Mouse (Mus musculus): ENCODE measurements at regions not wholly inside any gene's neighbourhood (a gene's known extent, or its start where the extent isn't known, plus 50 kb on each side); places are given as distances from the start of the nearest gene placed in this dataset.

DNA sequence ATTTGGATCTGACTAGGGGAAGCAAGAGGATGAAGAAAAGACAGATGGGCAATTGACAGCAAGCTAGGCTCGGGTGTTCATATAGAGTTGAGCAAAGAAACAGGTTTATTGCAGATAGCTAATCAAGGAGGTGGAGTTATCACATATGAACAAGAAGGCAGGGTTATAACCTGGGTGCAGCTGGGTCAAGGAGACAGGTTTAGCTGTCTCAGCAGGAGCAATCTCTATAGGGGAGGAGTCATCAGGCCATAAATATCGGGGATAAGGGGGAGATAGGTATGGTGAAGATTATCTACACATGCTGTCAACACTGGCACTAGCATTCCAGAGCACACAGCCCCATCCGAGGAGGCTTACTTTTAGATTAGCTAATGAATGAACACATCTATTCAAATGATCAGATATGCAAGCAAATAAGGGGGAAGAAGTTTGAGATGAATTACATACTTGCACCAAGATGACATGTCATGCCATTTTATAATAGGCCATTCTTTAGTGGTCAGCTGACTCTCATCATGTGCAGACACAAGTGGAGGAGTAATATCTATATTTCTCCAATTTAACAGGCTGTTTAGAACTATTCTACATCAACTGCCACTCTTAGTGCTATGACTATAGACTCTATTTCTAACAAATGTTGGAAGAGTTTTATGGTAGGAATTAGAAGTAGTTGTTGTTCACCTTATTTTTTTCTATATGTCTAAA lies 76.9 kb downstream of the Lhx9 start:
- no peak for TF ChIP-seq CTCF (IDR thresholded peaks at IDR 0.05)
- no peak overlapping the region for H3K27ac ChIP-seq
- no peak for DNase-seq (ENCODE audit: extremely low spot score in 1 of 2, low spot score in 2 of 2)
- intact Hi-C loops (cut with DNase I), result no loop called here
- H3K4me3 ChIP-seq, result no peak overlapping the region

DNA sequence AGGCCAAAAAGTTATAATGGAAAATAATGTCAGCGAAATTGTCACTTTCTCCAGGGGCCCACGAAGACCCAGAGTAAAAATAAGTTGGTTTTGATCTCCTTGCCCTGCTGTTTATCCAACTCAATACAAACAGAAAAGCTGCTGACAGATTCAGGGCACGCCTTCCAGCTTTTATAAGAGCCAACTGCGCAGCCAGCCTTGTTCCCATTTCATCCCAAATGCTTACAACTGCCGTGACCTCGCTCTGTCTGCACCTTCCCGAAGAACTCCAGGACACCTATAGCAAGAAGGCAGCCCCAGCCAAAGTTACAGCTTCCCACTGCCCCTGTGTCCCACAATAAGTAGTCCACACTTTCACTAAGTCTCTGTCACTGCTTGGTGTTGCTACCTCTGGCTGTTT lies 85.5 kb downstream of the Lhx9 start:
- Histone ChIP-seq H3K4me3 (no peak overlapping the region), H3K27ac (no peak overlapping the region)
- no peak for TF ChIP-seq CTCF (IDR thresholded peaks at IDR 0.05)
- no peak for DNase-seq (ENCODE audit: extremely low spot score in 1 of 2, low spot score in 2 of 2)
- intact Hi-C loops (cut with DNase I), result no loop called here

DNA sequence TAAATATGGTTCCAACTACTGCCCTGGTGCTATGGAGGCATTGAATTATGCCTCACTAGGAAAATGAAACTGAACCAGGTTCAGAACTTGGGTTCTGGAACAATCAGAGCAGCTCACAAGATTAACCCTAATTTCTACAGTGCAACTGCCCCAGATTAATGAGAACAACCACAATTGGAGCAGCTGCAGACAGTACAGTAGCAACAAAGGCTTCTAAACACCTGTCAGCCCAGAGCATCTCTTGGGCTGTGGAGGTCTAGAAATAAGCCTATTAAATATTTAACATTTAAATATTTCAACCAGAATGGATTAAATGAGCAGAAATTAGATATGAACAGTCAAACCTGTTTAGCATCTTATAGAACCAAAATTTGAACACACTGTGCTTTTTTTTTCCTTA lies 90.6 kb downstream of the Lhx9 start:
- Histone ChIP-seq H3K27ac (no peak overlapping the region), H3K4me3 (no peak overlapping the region)
- TF ChIP-seq CTCF (IDR thresholded peaks at IDR 0.05), result no peak
- DNase-seq (ENCODE audit: extremely low spot score in 1 of 2, low spot score in 2 of 2), result no peak
- intact Hi-C loops (cut with DNase I), result no loop called here

DNA sequence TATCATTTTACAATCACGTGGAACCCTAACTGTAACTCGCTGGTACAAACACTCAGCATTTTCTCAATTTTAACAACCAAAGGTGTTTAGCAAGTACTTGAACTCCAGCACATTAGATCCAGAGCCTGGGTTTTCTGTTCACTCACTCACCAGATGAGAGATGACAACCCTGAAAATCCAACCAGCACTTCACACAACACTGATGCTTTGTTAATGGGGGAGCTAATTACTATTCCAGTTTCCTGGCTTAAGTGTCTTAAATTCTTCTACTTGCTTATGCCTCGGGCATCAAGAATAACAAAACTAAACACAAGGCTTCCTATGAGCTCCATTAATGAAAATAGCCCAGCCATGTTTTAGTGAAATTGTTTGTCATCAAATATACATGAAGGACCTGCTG lies 113.4 kb upstream of the Nek7 start:
- no peak for DNase-seq (ENCODE audit: extremely low spot score in 1 of 2, low spot score in 2 of 2)
- intact Hi-C loops (cut with DNase I), result no loop called here
- no peak overlapping the region for H3K4me3 ChIP-seq
- H3K27ac ChIP-seq, result no peak overlapping the region
- TF ChIP-seq CTCF (IDR thresholded peaks at IDR 0.05), result no peak

DNA sequence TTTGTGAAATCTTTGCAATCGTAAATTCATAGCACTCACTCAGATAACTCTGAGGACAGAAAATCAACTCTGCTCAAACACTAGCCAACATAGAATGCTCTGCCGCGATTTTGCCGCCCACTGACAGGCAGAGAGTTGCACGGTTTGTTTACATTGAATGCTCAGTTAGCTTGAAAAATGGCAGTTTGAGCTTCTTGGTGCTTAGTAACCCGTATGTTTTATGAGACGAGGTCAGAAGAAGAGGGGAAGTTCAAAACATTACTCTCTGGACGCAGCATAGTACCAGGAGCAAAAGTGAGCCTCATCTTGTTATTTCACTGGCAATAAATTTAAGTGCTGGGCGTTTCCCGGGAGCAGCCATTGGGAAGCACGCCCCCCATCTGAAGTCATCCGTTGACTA lies 111.1 kb upstream of the Nek7 start:
- intact Hi-C loops (cut with DNase I), result no loop called here

DNA sequence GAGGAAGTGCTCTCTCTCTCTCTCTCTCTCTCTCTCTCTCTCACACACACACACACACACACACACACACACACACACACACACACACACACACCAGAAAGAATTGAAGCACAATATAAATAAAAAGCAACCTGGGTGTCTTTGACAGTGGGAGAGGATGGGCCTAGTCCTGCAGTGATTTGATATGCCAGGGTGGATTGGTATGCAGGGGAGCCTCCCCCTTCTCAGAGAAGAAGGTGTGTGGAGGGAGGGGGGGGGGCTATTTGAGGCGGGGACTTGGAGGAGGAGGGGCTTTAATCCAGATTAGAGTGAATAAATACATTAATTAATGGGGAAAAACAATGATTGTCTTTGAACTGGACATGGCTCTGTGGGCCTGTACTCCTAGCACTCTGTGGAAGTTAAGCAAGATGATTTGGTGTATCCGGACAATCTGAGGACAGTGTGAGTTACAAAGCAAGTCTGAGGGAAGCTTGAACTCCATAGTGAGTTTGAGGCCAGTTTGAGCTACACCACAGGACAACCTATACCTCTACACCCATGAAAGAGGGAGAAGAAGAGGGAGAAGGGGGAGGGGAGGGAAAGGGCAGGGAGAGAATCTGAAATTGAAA lies 109.3 kb upstream of the Nek7 start:
- intact Hi-C loops (cut with DNase I), result no loop called here
- no peak overlapping the region for H3K4me3 ChIP-seq
- no peak for DNase-seq (ENCODE audit: extremely low spot score in 1 of 2, low spot score in 2 of 2)
- no peak for TF ChIP-seq CTCF (IDR thresholded peaks at IDR 0.05)
- H3K27ac ChIP-seq, result no peak overlapping the region

More for the DNA sequence above, 111.1 kb upstream of the Nek7 start:
- TF ChIP-seq CTCF (IDR thresholded peaks at IDR 0.05), result no peak
- Histone ChIP-seq H3K4me3 (no peak overlapping the region), H3K27ac (no peak overlapping the region)
- no peak for DNase-seq (ENCODE audit: extremely low spot score in 1 of 2, low spot score in 2 of 2)

DNA sequence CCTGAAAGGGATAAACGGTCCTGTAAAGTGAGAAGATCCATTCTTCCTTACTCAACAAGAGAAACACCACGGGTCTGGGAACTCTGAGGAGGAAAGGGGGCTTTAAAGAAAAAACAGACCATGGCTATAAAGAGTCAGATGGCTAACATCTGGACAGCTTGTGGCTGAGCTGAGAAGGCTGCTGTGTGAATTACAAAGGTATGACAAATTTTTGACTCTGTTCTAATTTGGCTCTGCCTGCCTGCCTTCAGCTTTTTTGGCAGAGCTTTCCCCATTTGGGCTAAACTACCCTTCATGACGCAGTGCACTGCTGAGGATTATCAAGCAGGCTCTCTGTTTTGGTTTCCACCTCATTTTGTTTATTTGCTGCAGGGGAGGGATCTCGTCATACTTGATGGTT lies 100.8 kb upstream of the Nek7 start:
- TF ChIP-seq CTCF (IDR thresholded peaks at IDR 0.05), result no peak
- Histone ChIP-seq H3K4me3 (no peak overlapping the region), H3K27ac (no peak overlapping the region)
- intact Hi-C loops (cut with DNase I), result no loop called here
- DNase-seq (ENCODE audit: extremely low spot score in 1 of 2, low spot score in 2 of 2), result no peak

DNA sequence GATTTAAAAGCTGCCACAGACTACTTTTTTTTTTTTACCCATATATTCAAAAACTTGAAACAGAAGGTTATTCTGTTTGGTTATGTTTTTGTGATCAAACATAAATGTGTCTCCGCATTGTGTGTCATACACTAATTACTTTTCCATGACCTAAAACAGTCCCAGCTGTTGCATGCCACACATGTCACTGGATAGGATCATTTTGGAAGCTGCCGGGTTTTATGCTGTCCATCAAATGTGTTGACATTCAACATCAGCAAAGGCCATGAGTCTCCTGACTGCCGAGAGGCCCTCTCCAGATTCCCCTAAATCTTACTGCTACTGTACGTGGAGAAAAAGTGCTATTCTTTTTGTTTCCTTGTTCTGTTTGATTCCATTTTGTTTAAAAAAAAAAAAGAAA lies 99.4 kb upstream of the Nek7 start:
- no peak for TF ChIP-seq CTCF (IDR thresholded peaks at IDR 0.05)
- intact Hi-C loops (cut with DNase I), result no loop called here

DNA sequence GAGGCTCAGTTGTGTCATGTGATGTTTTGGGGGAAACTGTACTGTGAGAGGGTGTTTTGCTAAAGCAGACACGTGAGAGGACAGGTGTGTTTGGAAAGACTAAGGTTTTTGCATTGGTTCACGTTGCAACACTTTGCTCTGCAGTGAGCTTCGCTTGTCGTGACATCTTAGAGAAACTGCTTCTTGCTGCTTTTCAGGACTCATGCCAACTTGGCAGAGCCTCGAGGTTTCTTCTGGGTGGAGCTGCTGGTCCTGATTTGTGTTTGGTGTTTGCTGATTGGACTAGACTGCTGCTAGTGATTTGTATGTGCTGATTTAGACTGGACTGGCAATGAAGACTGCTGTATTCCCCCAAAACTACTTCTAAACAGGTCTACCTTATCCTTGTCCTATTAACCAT lies 97.0 kb upstream of the Nek7 start:
- no peak for DNase-seq (ENCODE audit: extremely low spot score in 1 of 2, low spot score in 2 of 2)
- no peak for TF ChIP-seq CTCF (IDR thresholded peaks at IDR 0.05)
- H3K4me3 ChIP-seq, result no peak overlapping the region
- H3K27ac ChIP-seq, result no peak overlapping the region
- intact Hi-C loops (cut with DNase I), result no loop called here

More for the DNA sequence above, 99.4 kb upstream of the Nek7 start:
- H3K27ac ChIP-seq, result no peak overlapping the region
- DNase-seq (ENCODE audit: extremely low spot score in 1 of 2, low spot score in 2 of 2), result no peak
- no peak overlapping the region for H3K4me3 ChIP-seq

DNA sequence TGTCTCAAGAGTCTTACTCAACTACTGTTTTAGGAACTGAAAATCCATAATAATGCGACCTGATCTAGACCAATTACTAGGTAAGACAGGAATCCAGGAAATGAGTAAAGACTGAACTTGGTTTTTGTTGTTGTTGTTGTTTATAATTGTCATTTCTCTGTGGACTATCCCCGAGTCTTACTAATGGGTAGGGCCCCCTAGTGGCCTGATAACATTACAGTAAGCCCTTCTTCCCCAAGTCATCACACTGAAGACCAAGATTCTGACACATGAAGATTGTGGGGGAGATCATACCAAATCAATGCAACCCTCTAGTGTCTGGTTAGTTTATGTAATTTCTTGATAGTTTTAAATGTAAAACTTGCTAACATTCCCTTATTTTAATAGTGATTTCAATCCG lies 95.2 kb upstream of the Nek7 start:
- Histone ChIP-seq H3K4me3 (no peak overlapping the region), H3K27ac (no peak overlapping the region)
- DNase-seq (ENCODE audit: extremely low spot score in 1 of 2, low spot score in 2 of 2), result no peak
- TF ChIP-seq CTCF (IDR thresholded peaks at IDR 0.05), result peak; percentile 10
- intact Hi-C loops (cut with DNase I), result no loop called here

DNA sequence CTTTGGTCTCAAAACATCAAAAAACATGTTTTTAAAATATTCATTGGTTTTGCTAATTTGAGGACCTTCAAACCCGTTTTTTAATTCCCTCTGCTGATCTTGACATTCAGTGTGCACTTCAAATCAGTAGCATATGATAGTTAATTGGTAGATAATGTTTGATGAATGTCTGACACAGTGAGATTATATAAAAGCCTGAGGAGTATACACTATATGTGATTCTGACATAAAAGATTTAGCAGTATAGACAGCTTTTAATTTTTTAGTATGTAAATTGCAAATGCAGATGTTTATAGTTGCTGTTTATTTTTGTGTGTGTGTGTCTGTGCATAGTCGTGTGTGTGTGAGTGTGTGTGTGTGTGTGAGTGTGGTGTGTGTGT lies 89.3 kb upstream of the Nek7 start:
- no peak for TF ChIP-seq CTCF (IDR thresholded peaks at IDR 0.05)
- no peak overlapping the region for H3K4me3 ChIP-seq
- H3K27ac ChIP-seq, result no peak overlapping the region
- intact Hi-C loops (cut with DNase I), result no loop called here
- DNase-seq (ENCODE audit: extremely low spot score in 1 of 2, low spot score in 2 of 2), result no peak

DNA sequence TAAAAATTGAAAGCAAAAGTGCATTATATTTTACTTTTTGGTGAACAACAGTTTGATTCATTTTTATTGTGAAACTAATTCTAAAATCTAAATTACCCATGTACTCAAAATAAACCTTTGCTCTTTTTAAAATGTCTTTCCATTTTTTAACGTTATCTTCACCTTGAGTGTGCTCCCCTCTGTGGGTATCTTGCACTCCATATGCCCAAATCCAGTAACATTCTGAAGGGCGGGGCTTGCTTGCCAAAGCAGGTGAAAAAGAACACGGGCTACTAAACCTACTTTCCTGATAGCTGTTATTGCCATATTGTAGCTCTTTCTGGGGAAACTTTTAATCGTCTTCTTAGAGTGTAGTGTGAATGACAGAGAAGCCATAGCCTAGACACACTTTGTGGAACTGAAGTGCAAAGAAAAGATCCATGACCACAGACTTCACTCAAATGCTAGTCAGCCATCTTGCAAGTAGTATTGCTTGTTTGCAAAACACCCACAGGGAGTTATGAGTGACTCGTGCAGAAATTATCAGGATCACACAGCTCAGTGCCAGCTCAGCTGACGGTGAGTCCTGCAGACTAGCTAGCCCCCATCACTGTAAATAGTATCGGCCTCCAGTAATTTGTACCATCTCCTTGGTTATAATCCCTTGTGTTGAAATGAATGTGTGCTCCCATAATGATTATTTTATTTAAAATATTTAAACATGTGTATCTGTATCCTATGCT lies 88.7 kb upstream of the Nek7 start:
- intact Hi-C loops (cut with DNase I), result no loop called here
- no peak overlapping the region for H3K27ac ChIP-seq
- no peak for TF ChIP-seq CTCF (IDR thresholded peaks at IDR 0.05)
- no peak for DNase-seq (ENCODE audit: extremely low spot score in 1 of 2, low spot score in 2 of 2)
- H3K4me3 ChIP-seq, result no peak overlapping the region

DNA sequence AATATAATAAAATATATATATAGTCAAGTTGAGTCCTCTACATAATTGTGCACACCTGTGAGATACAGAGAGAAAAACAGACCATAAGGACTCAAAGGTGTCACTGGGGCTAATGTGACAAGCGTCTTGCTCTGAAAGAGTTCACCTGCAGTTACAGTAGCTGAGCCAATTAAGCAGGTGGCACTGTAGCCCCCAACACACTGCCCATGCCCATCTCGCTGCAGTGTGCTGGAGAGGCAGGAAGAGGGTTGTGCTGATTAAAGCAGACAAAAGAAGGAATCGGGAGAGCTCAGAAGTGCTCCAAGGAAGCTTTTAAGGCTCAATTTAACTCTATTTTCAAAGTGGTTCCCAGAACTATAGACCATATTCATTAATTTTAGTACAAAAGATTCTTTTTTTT lies 88.0 kb upstream of the Nek7 start:
- H3K27ac ChIP-seq, result no peak overlapping the region
- no peak for TF ChIP-seq CTCF (IDR thresholded peaks at IDR 0.05)
- H3K4me3 ChIP-seq, result no peak overlapping the region
- intact Hi-C loops (cut with DNase I), result no loop called here
- DNase-seq (ENCODE audit: extremely low spot score in 1 of 2, low spot score in 2 of 2), result no peak

Measured in left cerebral cortex, adult 2 months (tissue).